Mouse (Mus musculus): ENCODE results near the gene Scarf1.

Scarf1 gene

DNA sequence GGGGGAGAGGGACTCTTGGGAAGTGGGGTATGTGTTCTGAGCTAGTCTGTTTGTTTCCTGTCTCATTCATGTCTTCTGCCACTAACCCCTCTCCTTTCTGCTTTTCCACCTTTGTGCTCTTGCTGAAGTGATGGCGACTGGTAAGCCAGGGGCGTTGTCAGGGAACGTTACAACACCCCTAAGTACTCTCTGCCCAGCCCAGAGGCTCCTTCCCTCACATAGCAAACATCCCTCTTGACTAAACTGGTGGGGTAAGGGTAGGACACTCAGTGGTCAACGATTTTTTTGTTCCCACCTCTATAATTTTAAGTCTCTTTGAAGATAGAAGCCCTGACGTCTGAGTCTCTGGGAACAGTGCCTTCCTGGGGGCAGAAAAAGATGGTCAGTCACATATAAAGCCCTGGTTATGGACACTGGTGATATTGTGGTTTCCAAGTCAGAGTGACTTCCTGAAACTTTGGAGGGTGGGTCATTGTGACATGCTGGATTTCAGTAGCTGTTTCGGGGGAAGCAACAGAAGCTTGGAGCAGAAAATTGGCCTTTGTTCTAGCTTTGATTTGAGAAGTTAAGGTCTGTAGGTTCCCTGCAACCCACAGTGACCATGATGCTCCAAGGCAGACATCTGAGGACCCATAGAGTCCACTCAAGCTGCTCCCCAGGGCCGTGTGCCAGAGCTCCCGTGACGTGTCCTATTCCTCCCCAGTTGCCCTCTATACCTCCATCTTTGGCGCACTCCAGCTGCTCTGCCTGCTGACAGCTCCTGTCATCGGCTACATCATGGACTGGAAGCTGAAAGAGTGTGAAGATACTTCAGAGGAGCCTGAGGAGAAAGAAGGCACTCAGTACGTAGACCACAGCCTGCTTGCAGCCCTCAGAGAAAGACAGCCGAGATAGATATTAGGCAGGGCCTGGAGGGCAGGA is 53.2 kb downstream of the Scarf1 start:
- no peak for DNase-seq

DNA sequence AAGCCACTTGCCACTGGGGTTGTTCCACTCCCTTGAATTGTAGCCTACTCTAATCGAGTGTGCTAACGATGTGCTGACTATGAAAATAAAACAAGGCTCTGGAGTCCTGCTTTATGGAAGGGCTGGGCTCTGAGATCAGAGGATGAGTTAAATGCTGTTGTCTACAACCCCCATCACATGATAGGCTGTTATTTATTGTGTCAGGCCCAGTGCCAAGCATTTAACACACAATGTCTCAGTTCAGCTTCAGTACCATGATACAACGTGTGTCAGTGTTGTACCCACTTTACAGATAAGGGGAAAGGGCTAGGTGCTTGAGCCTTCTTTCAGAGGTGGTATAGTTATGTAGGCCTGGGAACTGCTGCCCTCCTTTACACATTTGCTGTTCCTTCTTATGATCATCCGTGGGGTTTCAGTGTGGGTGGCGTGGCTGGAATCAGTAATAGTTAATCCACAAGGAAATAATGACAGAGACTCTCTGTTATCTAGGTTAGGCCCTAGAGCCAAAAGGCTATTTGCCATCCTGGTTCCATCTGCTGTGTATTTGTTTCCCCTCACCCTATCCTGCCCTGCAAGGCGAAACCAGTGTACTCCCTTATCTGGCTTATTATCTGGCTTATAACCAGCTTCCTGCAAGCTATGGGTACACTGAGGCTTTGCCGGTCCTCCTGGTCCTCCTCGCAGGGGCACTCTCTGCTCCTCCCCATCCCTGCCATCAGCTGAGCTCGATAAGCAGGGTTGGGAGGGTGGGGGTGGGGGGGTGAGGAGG is 54.2 kb downstream of the Scarf1 start:
- no peak for DNase-seq

DNA sequence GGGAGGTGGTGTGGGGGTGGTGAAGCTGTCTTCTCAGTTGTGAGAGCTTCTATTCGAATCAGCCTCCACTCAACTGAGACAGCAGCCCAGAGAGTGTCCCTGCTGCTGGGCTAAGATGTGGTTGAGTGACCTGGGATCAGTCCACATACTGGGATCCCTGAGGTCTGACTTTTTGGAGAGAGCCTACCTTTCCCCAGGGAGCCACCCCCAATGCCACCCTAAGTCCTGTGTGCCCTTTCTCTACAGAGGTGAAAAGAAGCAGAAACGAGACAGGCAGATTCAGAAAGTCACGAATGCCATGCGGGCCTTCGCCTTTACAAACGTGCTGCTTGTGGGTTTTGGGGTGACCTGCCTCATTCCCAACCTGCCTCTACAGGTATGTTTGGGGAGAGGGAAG is 54.8 kb downstream of the Scarf1 start:
- DNase-seq = no peak

DNA sequence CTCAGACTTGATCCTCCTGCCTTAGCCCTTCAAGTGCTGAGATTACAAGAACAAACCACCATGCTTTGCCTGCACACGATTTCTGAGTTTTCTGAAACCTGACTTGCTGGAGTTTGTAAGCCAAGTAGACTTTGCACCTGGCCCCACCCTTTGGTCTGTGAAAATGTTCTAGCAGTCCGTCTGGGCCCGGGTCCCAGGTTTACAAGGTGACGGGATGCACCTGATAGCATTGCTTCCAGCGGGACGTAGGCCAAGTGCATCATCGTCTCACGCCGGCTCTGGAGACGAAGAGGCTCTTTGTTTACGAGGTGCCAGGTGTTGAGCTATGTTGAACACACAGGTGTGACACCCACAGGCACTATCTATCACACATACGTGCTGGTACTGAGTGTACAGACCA is 55.6 kb downstream of the Scarf1 start:
- DNase-seq = peak; percentile 65 to 78

DNA sequence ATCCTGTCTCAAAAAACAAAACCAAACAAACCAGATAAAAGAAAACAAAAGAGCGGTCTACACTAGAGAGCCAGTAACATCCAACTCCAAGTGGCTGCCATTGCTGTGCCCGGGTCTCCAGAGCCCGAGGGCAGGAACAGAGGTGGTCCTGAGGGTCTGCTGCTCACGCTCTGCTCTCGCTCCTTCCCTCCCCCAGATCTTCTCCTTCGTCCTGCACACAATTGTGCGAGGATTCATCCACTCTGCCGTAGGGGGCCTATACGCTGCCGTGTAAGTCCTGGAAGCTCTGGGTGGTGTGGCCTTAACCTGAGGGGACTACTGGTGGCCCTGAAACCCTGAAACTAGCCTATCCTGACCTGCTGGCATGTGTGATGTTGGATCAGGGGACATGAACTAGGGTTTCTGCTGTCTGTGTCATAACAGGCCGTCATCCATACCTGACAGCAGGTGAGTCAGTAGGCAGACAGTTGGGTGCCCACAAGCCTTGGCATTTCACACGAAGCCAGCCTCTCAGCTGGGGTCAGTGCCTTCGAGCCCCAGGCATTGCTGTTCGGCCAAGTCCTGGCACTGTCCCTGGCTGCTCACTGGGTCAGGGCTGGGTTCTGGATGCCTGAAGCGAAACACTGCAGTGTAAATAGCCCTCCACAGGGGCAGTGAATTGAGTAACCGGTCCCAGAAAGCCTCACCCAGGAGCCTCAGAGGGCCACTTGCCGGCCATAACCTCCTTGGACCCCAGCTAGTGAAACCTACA is 57.2 kb downstream of the Scarf1 start:
- DNase-seq = no peak

DNA sequence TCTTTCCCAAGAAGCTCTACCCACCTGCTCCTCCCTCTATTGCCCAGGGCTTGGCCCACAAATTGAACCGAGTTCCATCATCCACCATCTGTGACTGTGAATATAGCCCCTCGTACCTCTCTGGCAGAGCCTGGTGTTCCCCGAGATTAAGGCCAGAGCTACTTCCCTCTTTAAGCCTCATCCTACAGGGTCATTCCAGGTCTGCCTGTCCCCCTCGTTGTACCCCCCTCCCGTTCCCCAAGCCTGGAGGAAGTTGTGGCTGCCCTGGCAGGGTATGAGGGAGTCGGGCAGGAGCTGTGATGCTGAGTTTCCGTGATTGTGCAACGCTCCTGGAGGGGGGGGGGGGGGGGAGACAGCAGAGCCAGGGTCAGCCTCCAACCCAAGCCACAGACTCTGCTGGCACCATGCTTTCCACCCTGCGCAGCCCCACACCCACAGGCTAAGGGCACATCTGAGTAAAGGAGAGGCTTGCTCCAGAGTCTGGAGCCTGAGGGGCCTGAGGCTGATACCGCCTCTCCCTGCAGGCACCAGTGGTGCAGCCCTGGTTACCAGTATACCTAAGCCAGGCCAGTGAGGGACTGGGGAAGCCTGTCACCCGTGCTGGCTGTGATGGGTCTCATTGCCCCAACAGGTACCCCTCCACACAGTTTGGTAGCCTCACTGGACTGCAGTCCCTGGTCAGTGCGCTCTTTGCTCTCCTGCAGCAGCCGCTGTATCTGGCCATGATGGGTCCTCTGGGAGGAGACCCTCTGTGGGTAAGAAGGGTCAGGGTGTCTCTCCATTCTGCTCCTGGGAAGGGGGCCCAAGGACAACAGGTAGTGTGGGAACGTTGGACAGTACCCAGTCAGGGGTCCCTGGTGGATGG is 58.0 kb downstream of the Scarf1 start:
- no peak for DNase-seq

DNA sequence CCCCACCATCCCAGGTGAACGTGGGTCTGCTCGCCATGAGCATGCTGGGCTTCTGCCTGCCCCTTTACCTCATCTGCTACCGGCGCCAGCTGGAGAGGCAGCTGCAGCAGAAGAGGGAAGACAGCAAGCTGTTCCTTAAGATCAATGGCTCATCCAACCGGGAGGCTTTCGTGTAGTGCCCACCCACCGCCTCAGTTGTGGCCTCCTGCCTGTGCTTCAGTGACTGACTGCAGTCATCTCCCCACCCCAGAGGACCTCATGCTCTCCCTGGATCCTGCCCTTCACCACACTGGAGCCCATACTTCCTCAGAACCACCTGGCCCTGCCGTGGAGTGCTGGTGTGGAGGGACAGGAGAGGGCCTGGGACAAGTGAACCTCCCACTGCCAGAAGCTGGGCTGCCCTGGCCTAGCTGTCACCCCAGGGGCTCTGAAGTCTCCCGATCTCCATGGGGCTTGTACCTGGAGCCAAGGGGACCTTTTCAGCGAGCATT is 59.0 kb downstream of the Scarf1 start:
- DNase-seq = no peak

DNA sequence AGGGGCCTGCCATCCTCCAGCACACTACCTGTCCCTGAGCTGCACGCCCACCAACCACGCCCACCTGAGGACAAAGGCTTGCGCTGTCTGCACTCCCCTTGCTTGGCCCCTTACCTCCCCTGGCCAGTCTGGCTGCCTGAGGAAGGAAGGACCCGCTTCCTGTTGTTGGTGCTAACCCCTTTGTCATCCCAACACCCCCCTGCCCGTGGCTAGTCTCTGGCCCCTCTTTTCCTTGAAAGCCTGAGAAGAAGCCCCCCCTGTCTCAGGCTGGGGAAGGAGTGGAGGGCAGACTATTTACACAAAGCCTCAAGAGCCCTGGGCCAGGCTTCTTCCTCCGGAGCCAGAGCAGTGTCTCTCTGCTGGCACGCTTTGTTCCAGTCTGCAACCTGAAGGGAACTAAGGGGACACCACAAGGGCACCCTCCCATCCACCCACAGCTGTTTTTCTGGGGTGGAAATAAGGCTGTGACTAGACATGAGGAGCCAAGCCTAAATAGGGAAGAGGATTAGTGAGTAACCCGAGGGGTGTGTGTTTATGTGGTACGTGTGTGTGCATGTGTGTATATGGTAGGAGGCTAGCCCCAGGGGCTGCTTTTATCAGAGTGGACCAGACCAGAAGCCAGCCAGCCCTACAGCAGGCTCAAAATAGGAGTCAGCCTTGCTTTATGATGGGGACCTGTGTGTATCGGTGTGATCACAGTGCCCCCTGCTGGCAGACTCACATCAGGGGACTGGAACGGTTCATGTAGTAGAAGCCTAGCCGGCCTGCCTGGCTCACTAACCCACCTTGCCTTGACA is 59.7 kb downstream of the Scarf1 start:
- peak; percentile 90 to 93 for DNase-seq

DNA sequence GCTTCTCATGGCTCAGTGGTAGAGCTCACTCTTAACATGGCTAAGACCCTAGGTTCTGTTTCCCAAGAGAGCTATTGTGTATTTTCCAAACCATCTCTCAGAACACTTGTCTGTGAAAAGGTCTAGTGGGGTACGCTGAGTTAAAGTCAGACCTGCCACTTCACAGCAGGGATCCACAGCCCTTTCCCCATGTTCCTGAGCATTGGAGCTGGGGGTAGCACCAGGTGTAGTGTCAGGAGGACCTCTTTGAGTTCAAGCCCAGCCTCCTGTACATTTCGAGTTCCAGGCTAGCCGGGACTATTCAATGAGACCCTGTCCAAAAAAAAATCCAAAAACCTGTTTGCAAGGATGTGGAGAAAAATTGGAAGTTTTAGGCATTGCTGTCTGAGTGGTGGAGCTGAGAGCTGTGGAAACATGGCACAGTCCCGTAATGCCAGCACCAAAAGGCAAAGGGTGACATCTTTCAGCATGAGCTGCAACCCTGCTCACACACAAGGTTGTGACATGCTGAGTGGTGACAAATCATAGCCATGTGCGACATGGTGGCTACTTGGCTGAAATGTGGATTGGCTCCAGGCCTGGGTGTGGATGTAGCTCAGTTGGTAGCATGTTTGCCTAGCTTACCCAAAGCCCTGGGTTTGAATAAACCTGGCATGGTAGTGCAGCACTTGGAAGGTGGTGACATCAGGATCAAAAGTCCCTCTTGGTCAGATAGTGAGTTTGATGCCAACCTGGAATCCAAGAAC is 61.2 kb downstream of the Scarf1 start:
- no peak for DNase-seq

DNA sequence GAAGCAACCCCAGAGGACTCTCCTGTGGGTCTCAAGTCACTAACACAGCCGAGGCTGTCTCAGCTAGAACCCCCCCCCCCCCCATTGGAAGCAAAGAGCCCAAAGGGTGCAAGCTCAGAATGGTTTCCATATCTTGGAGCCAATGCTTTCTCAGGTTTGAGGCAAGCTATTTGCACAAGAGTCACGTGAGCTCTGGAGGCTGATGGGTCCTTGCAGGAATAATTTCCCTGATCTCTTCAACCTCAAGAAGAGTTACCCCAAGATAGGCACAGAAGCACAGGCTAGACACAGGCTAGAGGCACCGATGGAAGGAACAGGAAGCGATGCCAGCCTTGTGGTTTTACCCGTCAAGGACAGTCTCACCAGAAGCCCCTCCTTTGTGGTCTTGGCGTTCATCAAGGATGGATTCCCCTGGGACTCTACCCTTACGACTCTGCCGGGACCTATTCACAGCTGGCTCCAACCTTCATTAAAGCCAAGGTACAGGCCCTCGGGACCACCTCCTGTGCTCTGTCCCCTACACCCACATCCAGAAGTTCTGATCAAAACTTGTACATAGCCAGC is 62.3 kb downstream of the Scarf1 start:
- DNase-seq = no peak
